Mouse (Mus musculus) neutrophil, adult 5-6 weeks (primary cell): ENCODE data around the gene Spryd4. TPM values are rescaled to one million over a fixed set of nuclear protein-coding genes. Genes with fewer than 3 reads are reported as not detected.
"Not testable (repeated sequence)": the region's sequence is repeated elsewhere in the genome, so short reads cannot be mapped to it uniquely, and the experiment has no call there.

Source experiments
- ATAC-seq: fragments of 151-379, 151-347 bp; 2 replicates; pipeline ENCODE4 v1.8.0; 2017; ENCODE audit warnings: mild to moderate bottlenecking, moderate TSS enrichment; ENCODE audit not compliant: insufficient number of reproducible peaks, poor library complexity, low FRiP score, severe bottlenecking; ENCODE audit errors: extremely low read depth
- total RNA-seq: library from RNA; stranded (forward); fragments of 200-1000 nt; gene quantifications from 2 replicates; pipeline ENCODE4 v1.2.3, GENCODE M21; 2017

Gene Spryd4
- 4.4 TPM in 2 replicates for total RNA-seq

DNA sequence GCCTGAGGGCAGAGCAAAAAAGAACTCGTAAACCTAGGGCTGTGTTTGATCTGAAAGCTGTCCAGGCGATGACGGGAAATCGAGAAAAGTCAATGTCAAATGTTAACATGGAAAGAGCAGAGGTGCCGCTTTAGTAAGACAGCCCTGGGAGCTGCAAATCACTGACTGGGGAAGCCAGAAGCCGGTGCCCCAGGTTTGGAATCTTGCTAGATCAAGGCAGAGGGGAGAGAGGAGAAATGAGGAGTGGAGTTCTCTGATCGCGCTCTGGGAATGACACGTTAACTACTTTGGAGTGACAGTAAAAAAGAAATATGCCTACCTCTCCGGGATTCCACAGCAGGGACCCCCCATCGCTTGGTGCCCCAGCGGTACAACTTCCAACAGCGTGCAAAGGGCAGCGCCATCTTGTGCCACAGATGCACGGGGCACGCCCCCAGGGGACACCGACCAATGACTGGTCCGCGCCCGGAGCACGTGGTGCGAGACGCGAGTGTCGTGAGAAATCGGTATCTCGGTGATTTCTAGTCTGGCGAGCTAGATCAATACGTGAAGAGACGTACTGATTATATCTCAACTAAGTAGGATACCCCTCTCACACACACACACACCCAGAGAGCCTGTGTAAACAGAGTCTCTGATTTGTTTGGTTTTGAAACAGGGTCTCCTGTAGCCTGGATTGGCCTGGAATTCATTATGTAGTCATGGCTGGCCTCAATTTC lies at the start of gene Spryd4:
Gene Spryd4 (minus strand): TSS at position 418 of the 719 bp plus-strand sequence.
- peak; percentile 94 for ATAC-seq

DNA sequence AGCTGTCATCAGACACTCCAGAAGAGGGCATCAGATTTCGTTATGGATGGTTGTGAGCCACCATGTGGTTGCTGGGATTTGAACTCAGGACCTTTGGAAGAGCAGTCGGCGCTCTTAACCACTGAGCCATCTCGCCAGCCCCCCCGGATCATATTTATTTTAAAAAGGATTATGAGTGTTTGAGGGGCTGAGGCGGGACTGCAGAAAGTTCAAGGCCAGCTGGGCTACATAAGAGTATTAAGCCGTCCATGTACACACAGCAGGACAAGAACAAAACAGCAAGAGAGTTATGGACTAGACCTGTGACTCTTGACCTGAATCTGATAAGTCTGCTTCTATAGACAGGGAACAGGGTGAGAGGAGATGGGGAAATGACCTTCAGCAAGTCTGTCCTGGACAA lies 48.8 kb upstream of the Spryd4 start:
- ATAC-seq, result not testable (repeated sequence)

GRCm38 (mm10) chr10:128259946-128260345 lies 48.3 kb upstream of the Spryd4 start:
- ATAC-seq, result no peak

DNA sequence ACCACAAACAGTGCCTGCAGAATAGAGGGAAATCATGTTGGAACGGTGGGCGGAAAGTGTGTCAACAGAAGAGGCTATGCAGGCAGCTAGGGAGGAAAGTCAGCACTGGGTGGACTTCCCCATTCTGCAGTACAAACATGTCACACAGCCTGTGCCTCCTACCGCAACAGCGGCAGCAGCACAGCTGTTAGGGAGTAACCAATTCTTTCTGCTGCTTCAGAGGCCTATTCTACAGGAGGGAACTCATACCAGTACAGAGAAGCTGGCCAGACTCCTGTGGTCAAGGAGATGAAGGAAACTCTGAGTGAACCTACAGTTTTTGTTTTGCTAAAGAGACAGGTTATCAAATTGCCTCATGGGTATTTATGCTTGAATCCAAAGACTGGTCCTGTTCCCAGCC lies 47.3 kb upstream of the Spryd4 start:
- ATAC-seq, result peak; percentile 84

DNA sequence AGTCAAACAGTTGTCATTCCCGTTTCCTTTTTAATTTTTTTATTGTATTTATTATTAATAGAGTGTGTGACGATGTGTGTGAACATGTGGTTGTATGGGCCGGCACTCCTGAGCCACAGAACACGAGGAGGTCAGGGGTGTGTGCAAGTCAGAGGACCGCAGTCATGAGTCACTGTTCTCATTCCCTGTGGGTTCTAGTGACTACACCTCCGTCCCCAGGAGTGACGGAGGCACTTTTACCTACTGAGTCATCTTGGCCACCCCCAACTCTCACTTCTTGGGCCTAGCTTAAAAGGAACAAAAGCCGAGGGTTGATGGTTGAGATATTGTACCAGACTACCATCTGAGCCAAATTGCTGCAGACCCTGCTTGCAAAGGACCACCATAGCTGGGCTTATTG lies 44.7 kb upstream of the Spryd4 start:
- ATAC-seq, result no peak

- no peak for ATAC-seq
Observed at GRCm38 (mm10) chr10:128255925-128256324, 44.3 kb upstream of the Spryd4 start.

- no peak for ATAC-seq
Observed at GRCm38 (mm10) chr10:128253677-128254255, 42.2 kb upstream of the Spryd4 start, which contains the start of gene Apon. Apon (plus strand) TSS chr10:128254096.

- ATAC-seq, result no peak
Observed at GRCm38 (mm10) chr10:128250565-128250964, 39.0 kb upstream of the Spryd4 start.

- ATAC-seq, result no peak
Observed at GRCm38 (mm10) chr10:128247020-128247732, 35.6 kb upstream of the Spryd4 start.

- no peak for ATAC-seq
Observed at GRCm38 (mm10) chr10:128244121-128244520, 32.5 kb upstream of the Spryd4 start.

GRCm38 (mm10) chr10:128243252-128243651 lies 31.6 kb upstream of the Spryd4 start:
- no peak for ATAC-seq

GRCm38 (mm10) chr10:128240131-128240530 lies 28.5 kb upstream of the Spryd4 start:
- ATAC-seq, result no peak

DNA sequence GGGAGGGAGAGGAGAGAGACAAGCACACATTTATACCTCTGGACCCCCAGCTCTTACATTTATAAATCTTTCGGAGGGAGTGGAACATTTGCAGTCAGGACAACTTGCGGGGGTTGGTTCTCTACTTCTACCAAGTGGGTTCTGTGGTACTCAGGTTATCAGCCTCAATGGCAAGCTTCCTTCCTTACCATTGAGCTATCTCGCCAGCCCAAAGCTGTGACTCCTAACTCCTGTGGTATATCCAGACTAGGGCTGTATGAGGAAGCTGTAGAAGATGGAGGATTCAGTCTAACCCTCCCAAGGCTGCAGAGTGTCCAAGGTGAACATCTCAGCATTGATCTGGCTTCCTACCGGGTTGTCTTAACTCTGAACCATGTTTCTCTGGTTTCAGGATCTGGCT lies 27.5 kb upstream of the Spryd4 start:
- no peak for ATAC-seq

- no peak for ATAC-seq
Observed at GRCm38 (mm10) chr10:128237807-128238480, 26.3 kb upstream of the Spryd4 start.

DNA sequence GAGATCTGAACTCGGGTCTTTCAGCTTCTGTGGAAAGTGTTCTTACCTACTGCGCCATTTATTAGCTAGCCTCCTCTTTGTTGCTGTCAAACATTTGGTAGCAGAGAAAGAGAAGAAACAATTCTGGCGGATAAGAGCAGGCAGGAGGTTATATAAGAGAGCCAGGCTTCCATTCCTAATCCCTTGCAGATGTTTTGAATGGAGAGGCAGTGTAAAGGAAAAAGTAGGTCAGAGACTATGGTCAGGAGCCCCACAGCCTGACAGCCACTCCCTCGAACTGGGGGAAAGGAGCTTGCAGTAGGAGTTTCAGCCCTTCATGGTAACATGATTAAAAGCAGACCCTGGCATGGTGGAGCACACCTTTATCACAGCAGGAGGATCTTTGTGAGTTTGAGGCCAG lies 24.7 kb upstream of the Spryd4 start:
- ATAC-seq, result no peak

DNA sequence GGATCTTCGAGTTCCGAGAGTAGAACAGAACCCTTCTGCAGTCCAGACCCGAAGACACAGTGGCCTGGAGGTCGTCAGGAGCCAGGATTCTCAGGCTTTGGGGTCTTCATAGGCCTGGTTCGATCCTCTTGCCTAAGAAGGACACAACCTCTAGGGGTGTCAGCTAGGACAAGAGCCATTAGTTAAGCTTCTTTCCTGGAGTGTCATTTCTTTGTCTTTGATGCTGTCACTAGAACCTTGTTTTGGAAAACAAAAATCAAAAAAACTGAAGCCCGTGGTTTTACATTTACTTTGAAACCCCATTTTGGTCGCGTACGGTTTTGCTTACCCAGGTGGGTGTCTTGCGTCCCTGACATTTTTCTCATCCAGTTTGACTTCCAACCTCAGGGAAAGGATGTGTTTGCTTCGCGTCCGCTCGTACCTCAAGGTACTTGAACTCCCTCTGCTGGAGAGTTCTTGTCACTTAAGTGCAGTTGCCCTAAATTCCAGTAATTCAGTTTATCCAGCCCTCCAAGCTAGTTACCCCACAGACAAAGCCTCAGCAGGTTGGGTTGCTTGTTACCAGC lies 20.9 kb upstream of the Spryd4 start:
- ATAC-seq, result peak; percentile 66

DNA sequence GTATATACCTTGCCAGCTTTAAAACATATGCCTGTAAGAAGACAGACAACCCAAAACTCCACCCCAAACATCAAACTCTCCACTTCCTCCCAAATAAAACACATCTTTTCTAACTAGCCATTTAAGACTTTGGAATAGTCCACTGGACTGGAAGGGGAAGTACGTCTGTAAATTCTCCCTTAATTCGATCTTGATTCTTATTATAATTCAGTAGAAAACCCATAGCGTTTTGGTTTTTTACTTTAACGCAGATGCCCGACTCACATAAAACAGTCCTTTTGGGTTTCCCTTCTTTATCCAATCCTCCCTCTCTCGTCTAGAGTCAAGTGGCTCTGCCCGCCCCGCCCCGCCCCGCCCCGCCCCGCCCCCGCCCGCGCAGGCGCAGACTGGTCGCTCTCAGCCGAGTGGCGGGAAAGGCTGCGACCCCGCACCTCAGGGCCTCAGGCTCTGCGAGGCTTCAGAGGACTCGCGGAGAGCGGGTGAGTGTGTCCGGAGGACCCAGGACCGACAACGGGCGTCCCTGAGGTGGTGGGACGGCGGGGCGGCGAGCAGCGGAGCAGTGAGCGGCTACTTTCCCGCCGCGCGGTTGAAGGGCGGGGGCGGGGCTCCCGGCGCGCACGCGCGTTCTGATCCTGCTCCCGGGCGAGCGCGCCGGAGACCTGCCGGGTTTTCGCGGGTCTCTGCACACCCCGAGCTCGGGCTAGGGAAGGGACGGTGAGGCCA lies 20.3 kb upstream of the Spryd4 start, which contains the start of gene Timeless:
Gene Timeless (plus strand): TSS at position 369 of the 723 bp plus-strand sequence.
- ATAC-seq, result peak; percentile 36

- no peak for ATAC-seq
Observed at GRCm38 (mm10) chr10:128231146-128231545, 19.5 kb upstream of the Spryd4 start.
